Mouse (Mus musculus) left cerebral cortex, postnatal 25 days (tissue): Measurements from ENCODE around the gene Dync1i1. TPM values are rescaled to one million over a fixed set of nuclear protein-coding genes. Genes with fewer than 3 reads are reported as not detected.
"Not testable (repeated sequence)": the region's sequence is repeated elsewhere in the genome, so short reads cannot be mapped to it uniquely, and the experiment has no call there.

Experiments used
- DNase-seq, 2 experiments: peaks; one replicate each; pipeline ENCODE4 v3.0.0; 2022; ENCODE audit warnings: low spot score in 2 of 2, mixed read lengths in 1 of 2
- intact Hi-C: fragments of 180-260 bp; cut with DNase I; formaldehyde crosslinking; loops from one replicate; pipeline ENCODE4 v1.15.1; 2025
- total RNA-seq, 2 experiments: library from RNA; stranded (reverse); gene quantifications; 2 replicates each; pipeline ENCODE4 v1.2.3; 2021

Dync1i1 gene
- total RNA-seq: 100 to 1,000 TPM; 127 to 134 TPM

- peak; percentile 77 to 79 for DNase-seq
- intact Hi-C loops: loop anchor here (5.0 kb wide), 3 partner anchors 42 to 78 kb away; no protein-coding TSS in a partner anchor
Observed at GRCm38 (mm10) chr6:5725611-5726236, at the start of gene Dync1i1. Gene Dync1i1 (plus strand): TSS chr6:5725639.

GRCm38 (mm10) chr6:5679738-5680137 is 45.7 kb upstream of the Dync1i1 start:
- intact Hi-C loops: no loop called here

GRCm38 (mm10) chr6:5701826-5702225 is 23.6 kb upstream of the Dync1i1 start:
- DNase-seq: no peak
- intact Hi-C loops: no loop called here

More at GRCm38 (mm10) chr6:5679738-5680137, 45.7 kb upstream of the Dync1i1 start:
- no peak for DNase-seq

- intact Hi-C loops, DNase-seq: not testable (repeated sequence)
Observed at GRCm38 (mm10) chr6:5707894-5708293, 17.5 kb upstream of the Dync1i1 start.

GRCm38 (mm10) chr6:5710063-5710605 is 15.3 kb upstream of the Dync1i1 start:
- DNase-seq: no peak
- intact Hi-C loops: no loop called here

GRCm38 (mm10) chr6:5712620-5713019 is 12.8 kb upstream of the Dync1i1 start:
- DNase-seq: no peak
- intact Hi-C loops: no loop called here

- DNase-seq: no peak
- intact Hi-C loops: no loop called here
Observed at GRCm38 (mm10) chr6:5715101-5715618, 10.3 kb upstream of the Dync1i1 start.

- intact Hi-C loops: no loop called here
- DNase-seq: no peak
Observed at GRCm38 (mm10) chr6:5718955-5719354, 6.5 kb upstream of the Dync1i1 start.

- DNase-seq, intact Hi-C loops: not testable (repeated sequence)
Observed at GRCm38 (mm10) chr6:5720716-5721115, 4.7 kb upstream of the Dync1i1 start.

GRCm38 (mm10) chr6:5723986-5724385 is 1.5 kb upstream of the Dync1i1 start:
- no peak for DNase-seq
- intact Hi-C loops: no loop called here

GRCm38 (mm10) chr6:5726237-5726670 is 815 bp downstream of the Dync1i1 start:
- DNase-seq: peak; percentile 39 to 61
- intact Hi-C loops: loop anchor here (5.0 kb wide), 3 partner anchors 41 to 79 kb away; no protein-coding TSS in a partner anchor

GRCm38 (mm10) chr6:5733217-5733616 is 7.8 kb downstream of the Dync1i1 start:
- DNase-seq: peak in 1 of 2 experiments; percentile 23
- intact Hi-C loops: no loop called here

- intact Hi-C loops: no loop called here
- no peak for DNase-seq
Observed at GRCm38 (mm10) chr6:5734398-5734797, 9.0 kb downstream of the Dync1i1 start.

- no peak for DNase-seq
- intact Hi-C loops: no loop called here
Observed at GRCm38 (mm10) chr6:5734862-5735261, 9.4 kb downstream of the Dync1i1 start.

- intact Hi-C loops: no loop called here
- no peak for DNase-seq
Observed at GRCm38 (mm10) chr6:5739711-5740110, 14.3 kb downstream of the Dync1i1 start.

- peak; percentile 11 to 75 for DNase-seq
- intact Hi-C loops: no loop called here
Observed at GRCm38 (mm10) chr6:5741395-5742032, 16.1 kb downstream of the Dync1i1 start.

- intact Hi-C loops: no loop called here
- no peak for DNase-seq
Observed at GRCm38 (mm10) chr6:5750079-5750711, 24.8 kb downstream of the Dync1i1 start.

GRCm38 (mm10) chr6:5752128-5752527 is 26.7 kb downstream of the Dync1i1 start:
- intact Hi-C loops: no loop called here
- DNase-seq: peak; percentile 46 to 77

- intact Hi-C loops: no loop called here
- no peak for DNase-seq
Observed at GRCm38 (mm10) chr6:5752617-5753016, 27.2 kb downstream of the Dync1i1 start.

- intact Hi-C loops: no loop called here
- no peak for DNase-seq
Observed at GRCm38 (mm10) chr6:5756509-5757130, 31.2 kb downstream of the Dync1i1 start.
